Mouse (Mus musculus): Measurements from ENCODE around the gene Prg2.

The Prg2 gene

GRCm38 (mm10) chr2:85029897-85030296, 49.6 kb downstream of the Prg2 start:
- no peak for DNase-seq (ENCODE audit: low read depth)

GRCm38 (mm10) chr2:85030989-85031388, 50.7 kb downstream of the Prg2 start:
- DNase-seq (ENCODE audit: low read depth), result no peak

DNA sequence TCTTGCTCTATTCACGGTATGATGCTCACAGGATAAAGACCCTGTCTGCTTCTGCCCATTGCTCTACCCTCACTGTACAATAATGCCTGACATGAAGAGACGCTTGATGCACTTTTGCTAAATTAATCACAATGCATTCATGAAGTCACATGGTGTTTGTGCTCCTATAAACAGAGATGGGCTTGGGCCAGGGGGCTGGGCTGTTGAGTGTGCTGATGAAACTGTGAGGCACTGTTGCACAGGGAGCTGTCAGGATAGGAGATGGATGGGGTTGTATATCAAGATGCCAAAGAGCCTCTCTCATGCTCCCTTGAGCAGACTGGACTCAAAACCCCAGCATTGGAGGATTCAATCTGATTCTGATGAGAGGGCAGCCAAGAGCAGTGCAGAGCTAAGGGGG, 52.9 kb downstream of the Prg2 start:
- no peak for DNase-seq (ENCODE audit: low read depth)

Measured in c-Kit-positive CD71-negative TER-119-negative erythroid progenitor cells, embryonic 14.5 days (primary cell).